Mouse (Mus musculus): Measurements from ENCODE around the gene Ttll10. TPM values are rescaled to one million over a fixed set of nuclear protein-coding genes. Genes with fewer than 3 reads are reported as not detected.

Ttll10 gene
- polyA plus RNA-seq, 2 experiments, result 0.38 to 0.42 TPM

GRCm38 (mm10) chr4:156077499-156078301, 18.5 kb upstream of the Ttll10 start:
- no peaks in the 10 kb centered on the region for H3K9me3 ChIP-seq (ENCODE audit: control insufficient read depth, low read length)
- H3K36me3 ChIP-seq (replicated peaks; ENCODE audit: control insufficient read depth, insufficient read depth, low read depth), result no peaks in the 10 kb centered on the region
- ATAC-seq (ENCODE audit: insufficient read depth), result peak; percentile 42
- peaks cover 9% of the 10 kb centered on the region for H3K27me3 ChIP-seq (ENCODE audit: control insufficient read depth, insufficient read depth, low read length)
- no peak for TF ChIP-seq EP300 (IDR thresholded peaks at IDR 0.05; ENCODE audit: low read depth)
- 0 out of 2 replicates have a peak, but pooled peaks have one; percentile 23 for TF ChIP-seq CTCF (IDR thresholded peaks at IDR 0.05; ENCODE audit: low read depth)
- no peak for DNase-seq (ENCODE audit: low read depth in 3 of 3, low spot score in 3 of 3)
- no peak overlapping the region for H3K27ac ChIP-seq
- peaks cover 0 to 8% of the 10 kb centered on the region in 2 experiments; a peak in 2 of 4 replicates for H3K4me1 ChIP-seq (replicated peaks; ENCODE audit: control insufficient read depth in 2 of 2, insufficient read depth in 2 of 2, low read length in 1 of 2)
- H3K9ac ChIP-seq (replicated peaks), result no peak overlapping the region
- peak overlapping the region; percentile 71 for H3K4me2 ChIP-seq (ENCODE audit: low read depth)
- H3K4me3 ChIP-seq (ENCODE audit: insufficient read depth in 1 of 2, low read depth in 2 of 2, low read length in 2 of 2), result peak overlapping the region; percentile 45 to 50
- under 1% methylated on average over 58 of the region's 58 CpGs for WGBS (ENCODE audit: insufficient replicate concordance)

DNA sequence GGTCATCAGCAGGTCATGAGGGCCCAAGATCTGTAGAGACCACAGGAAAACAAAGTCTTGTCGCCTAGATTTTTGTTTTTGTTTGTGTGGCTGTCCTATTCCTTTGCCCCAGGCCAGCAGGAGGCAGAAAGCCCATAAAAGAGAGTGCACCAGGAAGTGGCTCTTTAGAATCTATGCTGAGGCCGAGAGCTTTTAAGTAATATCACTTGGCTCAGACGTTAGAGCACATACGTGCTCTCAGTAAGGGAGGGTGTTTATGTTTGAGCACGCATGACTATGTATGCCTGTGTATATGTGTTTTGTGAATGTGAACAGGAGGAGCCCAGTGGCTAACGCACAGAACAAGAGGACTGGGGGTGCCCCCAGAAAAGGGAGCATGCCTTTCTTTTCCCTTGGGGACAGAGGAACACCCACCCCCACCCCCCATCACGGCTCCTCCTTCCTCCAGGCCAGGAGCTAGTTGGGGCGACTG, 17.7 kb upstream of the Ttll10 start:
- 6% methylated on average over 8 of the region's 8 CpGs for WGBS (ENCODE audit: insufficient replicate concordance)
- ATAC-seq (ENCODE audit: insufficient read depth), result 0 out of 2 replicates have a peak, but pooled peaks have one; percentile 11
- Histone ChIP-seq H3K9ac (replicated peaks) (no peak overlapping the region), H3K4me3 (ENCODE audit: insufficient read depth in 1 of 2, low read depth in 2 of 2, low read length in 2 of 2) (no peak overlapping the region), H3K9me3 (ENCODE audit: control insufficient read depth, low read length) (no peaks in the 10 kb centered on the region), H3K27ac (no peak overlapping the region), H3K27me3 (ENCODE audit: control insufficient read depth, insufficient read depth, low read length) (peaks cover 9% of the 10 kb centered on the region), H3K4me1 (replicated peaks; ENCODE audit: control insufficient read depth in 2 of 2, insufficient read depth in 2 of 2, low read length in 1 of 2) (peaks cover 0 to 5% of the 10 kb centered on the region in 2 experiments; a peak in 2 of 4 replicates), H3K4me2 (ENCODE audit: low read depth) (peak overlapping the region; percentile 71), H3K36me3 (replicated peaks; ENCODE audit: control insufficient read depth, insufficient read depth, low read depth) (no peaks in the 10 kb centered on the region)
- DNase-seq (ENCODE audit: low read depth in 3 of 3, low spot score in 3 of 3), result no peak
- 0 out of 2 replicates have a peak, but pooled peaks have one; percentile 4 for TF ChIP-seq CTCF (IDR thresholded peaks at IDR 0.05; ENCODE audit: low read depth)
- no peak for TF ChIP-seq EP300 (IDR thresholded peaks at IDR 0.05; ENCODE audit: low read depth)

DNA sequence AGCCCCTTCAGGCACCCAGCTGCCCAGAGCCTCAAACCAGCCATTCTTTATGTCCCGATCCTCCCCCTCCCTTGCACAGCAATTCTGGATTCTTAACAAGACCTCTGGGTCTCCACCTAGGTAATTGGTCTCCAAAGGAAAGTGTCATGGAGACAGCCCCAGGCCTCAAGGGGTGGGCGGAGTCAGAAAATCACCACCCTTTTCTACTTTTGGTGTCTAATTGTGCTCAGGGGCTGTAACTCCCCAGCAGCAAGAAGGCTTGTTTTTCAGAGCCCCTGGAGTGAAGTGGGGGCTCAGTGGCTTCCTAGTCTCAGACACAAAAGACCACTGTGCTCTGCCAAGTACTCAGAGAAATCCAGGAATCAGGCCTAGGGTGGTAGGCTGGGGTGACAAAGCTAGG, 11.5 kb upstream of the Ttll10 start:
- no peak overlapping the region for H3K27ac ChIP-seq
- no peak overlapping the region for H3K4me2 ChIP-seq (ENCODE audit: low read depth)
- H3K9ac ChIP-seq (replicated peaks), result no peak overlapping the region
- no peak for DNase-seq (ENCODE audit: low read depth in 3 of 3, low spot score in 3 of 3)
- no peak for ATAC-seq (ENCODE audit: insufficient read depth)
- no peaks in the 10 kb centered on the region for H3K36me3 ChIP-seq (replicated peaks; ENCODE audit: control insufficient read depth, insufficient read depth, low read depth)
- no peak for TF ChIP-seq EP300 (IDR thresholded peaks at IDR 0.05; ENCODE audit: low read depth)
- no peak for TF ChIP-seq CTCF (IDR thresholded peaks at IDR 0.05; ENCODE audit: low read depth)
- no peaks in the 10 kb centered on the region for H3K9me3 ChIP-seq (ENCODE audit: control insufficient read depth, low read length)
- no peak overlapping the region for H3K4me3 ChIP-seq (ENCODE audit: insufficient read depth in 1 of 2, low read depth in 2 of 2, low read length in 2 of 2)
- H3K27me3 ChIP-seq (ENCODE audit: control insufficient read depth, insufficient read depth, low read length), result no peaks in the 10 kb centered on the region
- WGBS (ENCODE audit: insufficient replicate concordance), result 59% methylated on average over 2 of the region's 2 CpGs
- peaks cover 0 to 5% of the 10 kb centered on the region in 2 experiments; a peak in 2 of 4 replicates for H3K4me1 ChIP-seq (replicated peaks; ENCODE audit: control insufficient read depth in 2 of 2, insufficient read depth in 2 of 2, low read length in 1 of 2)

DNA sequence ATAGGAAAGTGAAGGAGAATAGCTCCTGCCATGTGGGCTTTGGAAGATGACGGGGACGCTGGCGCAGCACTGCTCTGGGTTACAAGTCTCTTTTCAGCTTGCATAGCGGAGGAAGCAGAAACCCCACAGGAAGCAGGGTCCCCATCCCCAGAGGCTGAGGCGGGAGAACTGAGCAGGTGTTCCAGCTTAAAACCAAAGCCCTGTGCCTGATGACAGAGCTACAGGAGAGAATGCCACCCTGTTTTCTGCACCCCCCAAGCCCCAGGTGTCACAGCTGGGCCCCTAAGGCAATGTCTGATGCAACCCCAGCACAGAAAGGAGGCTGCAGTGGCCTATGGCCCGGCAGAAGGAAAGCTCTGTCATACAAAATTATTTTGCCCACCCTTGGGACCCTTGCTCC, 11.1 kb upstream of the Ttll10 start:
- no peak overlapping the region for H3K4me3 ChIP-seq (ENCODE audit: insufficient read depth in 1 of 2, low read depth in 2 of 2, low read length in 2 of 2)
- ATAC-seq (ENCODE audit: insufficient read depth) (no peak), DNase-seq (ENCODE audit: low read depth in 3 of 3, low spot score in 3 of 3) (no peak)
- 52% methylated on average over 6 of the region's 6 CpGs for WGBS (ENCODE audit: insufficient replicate concordance)
- no peaks in the 10 kb centered on the region for H3K36me3 ChIP-seq (replicated peaks; ENCODE audit: control insufficient read depth, insufficient read depth, low read depth)
- H3K9me3 ChIP-seq (ENCODE audit: control insufficient read depth, low read length), result no peaks in the 10 kb centered on the region
- no peak overlapping the region for H3K4me2 ChIP-seq (ENCODE audit: low read depth)
- H3K27ac ChIP-seq, result no peak overlapping the region
- TF ChIP-seq EP300 (IDR thresholded peaks at IDR 0.05; ENCODE audit: low read depth) (no peak), CTCF (IDR thresholded peaks at IDR 0.05; ENCODE audit: low read depth) (no peak)
- H3K27me3 ChIP-seq (ENCODE audit: control insufficient read depth, insufficient read depth, low read length), result no peaks in the 10 kb centered on the region
- H3K4me1 ChIP-seq (replicated peaks; ENCODE audit: control insufficient read depth in 2 of 2, insufficient read depth in 2 of 2, low read length in 1 of 2), result peaks cover 0 to 5% of the 10 kb centered on the region in 2 experiments; a peak in 2 of 4 replicates
- H3K9ac ChIP-seq (replicated peaks), result no peak overlapping the region

DNA sequence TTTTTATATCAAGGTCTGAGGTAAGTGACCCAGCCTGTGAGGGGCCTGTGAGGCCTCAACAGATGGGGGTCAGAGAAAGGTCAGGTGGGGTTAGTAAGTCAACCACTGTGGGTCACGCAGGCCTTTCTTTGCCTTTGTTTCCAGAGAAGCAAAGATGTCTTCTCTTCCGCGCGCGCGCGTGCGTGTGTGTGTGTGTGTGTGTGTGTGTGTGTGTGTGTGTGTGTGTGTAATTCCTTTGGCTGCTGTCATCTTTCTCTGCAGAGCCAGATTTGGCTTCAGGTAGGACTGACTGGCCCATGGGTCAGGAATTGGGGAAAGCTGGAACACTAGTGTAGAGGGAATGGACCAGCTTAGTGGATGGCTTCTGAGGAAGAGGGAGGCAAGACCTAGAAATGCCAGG, 10.5 kb upstream of the Ttll10 start:
- Histone ChIP-seq H3K9ac (replicated peaks) (no peak overlapping the region), H3K27ac (no peak overlapping the region), H3K36me3 (replicated peaks; ENCODE audit: control insufficient read depth, insufficient read depth, low read depth) (no peaks in the 10 kb centered on the region), H3K27me3 (ENCODE audit: control insufficient read depth, insufficient read depth, low read length) (no peaks in the 10 kb centered on the region), H3K4me1 (replicated peaks; ENCODE audit: control insufficient read depth in 2 of 2, insufficient read depth in 2 of 2, low read length in 1 of 2) (peaks cover 0 to 5% of the 10 kb centered on the region in 2 experiments; a peak in 2 of 4 replicates), H3K4me3 (ENCODE audit: insufficient read depth in 1 of 2, low read depth in 2 of 2, low read length in 2 of 2) (no peak overlapping the region), H3K9me3 (ENCODE audit: control insufficient read depth, low read length) (no peaks in the 10 kb centered on the region), H3K4me2 (ENCODE audit: low read depth) (no peak overlapping the region)
- no peak for DNase-seq (ENCODE audit: low read depth in 3 of 3, low spot score in 3 of 3)
- no peak for ATAC-seq (ENCODE audit: insufficient read depth)
- TF ChIP-seq EP300 (IDR thresholded peaks at IDR 0.05; ENCODE audit: low read depth) (no peak), CTCF (IDR thresholded peaks at IDR 0.05; ENCODE audit: low read depth) (no peak)
- WGBS (ENCODE audit: insufficient replicate concordance), result 84% methylated on average over 8 of the region's 8 CpGs
